Mouse (Mus musculus): ENCODE measurements around the gene Gm21887.
"Not testable (repeated sequence)": the region's sequence is repeated elsewhere in the genome, so short reads cannot be mapped to it uniquely, and the experiment has no call there.

Gm21887 gene

GRCm38 (mm10) chrX:170009016-170009750, at the start of gene Gm21887:
Gm21887 (plus strand) TSS chrX:170009659.
- in situ Hi-C loops (cut with MboI; ENCODE audit: low pct_unique_long_range_greater_than_20kb in 1 of 2, low sequenced_read_pairs in 2 of 2, unreplicated experiment in 1 of 2), result not testable (repeated sequence)

DNA sequence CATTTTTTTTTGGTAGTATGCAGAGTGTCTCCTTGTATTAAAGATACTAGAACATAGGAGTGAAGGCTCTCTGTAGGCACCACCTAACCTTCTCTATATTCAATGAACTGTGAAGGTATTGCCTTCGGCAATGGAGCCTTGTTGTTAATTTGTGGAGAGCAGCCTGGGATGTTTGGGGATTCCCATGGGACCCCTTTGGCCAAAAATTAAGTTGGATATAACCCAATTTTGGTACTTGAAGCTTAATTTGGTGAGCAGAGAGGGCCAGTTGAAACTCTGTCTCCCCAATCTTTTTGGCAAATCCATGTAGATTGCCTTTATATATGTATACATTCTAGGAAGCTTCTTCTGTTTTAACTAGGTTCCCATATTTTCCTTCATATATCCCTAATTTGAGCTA, 40.1 kb upstream of the Gm21887 start:
- in situ Hi-C loops (cut with MboI; ENCODE audit: low pct_unique_long_range_greater_than_20kb in 1 of 2, low sequenced_read_pairs in 2 of 2, unreplicated experiment in 1 of 2), result no loop called here

DNA sequence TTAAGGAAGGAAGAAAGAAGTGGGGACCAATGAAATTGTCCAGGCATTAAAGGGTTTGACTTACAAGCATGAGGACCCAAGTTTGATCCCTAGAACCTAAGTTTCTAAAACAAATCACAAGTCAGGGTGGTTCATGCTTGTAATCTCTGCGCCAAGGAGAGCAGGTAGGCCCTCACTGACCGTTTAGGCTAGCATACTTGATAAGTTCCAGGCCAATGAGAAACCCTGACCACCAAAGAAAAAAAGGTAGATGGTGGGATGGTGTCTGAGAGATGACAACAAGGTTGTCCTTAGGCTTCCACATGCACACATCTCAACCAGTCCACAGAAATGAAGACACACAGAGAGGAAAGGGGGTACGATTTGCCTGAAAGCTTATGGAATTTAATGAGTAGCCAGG, 39.7 kb upstream of the Gm21887 start:
- in situ Hi-C loops (cut with MboI; ENCODE audit: low pct_unique_long_range_greater_than_20kb in 1 of 2, low sequenced_read_pairs in 2 of 2, unreplicated experiment in 1 of 2), result not testable (repeated sequence)

GRCm38 (mm10) chrX:169970546-169970945, 38.9 kb upstream of the Gm21887 start:
- in situ Hi-C loops (cut with MboI; ENCODE audit: low pct_unique_long_range_greater_than_20kb in 1 of 2, low sequenced_read_pairs in 2 of 2, unreplicated experiment in 1 of 2), result not testable (repeated sequence)

- in situ Hi-C loops (cut with MboI; ENCODE audit: low pct_unique_long_range_greater_than_20kb in 1 of 2, low sequenced_read_pairs in 2 of 2, unreplicated experiment in 1 of 2), result not testable (repeated sequence)
Observed at GRCm38 (mm10) chrX:169971562-169971961, 37.9 kb upstream of the Gm21887 start.

DNA sequence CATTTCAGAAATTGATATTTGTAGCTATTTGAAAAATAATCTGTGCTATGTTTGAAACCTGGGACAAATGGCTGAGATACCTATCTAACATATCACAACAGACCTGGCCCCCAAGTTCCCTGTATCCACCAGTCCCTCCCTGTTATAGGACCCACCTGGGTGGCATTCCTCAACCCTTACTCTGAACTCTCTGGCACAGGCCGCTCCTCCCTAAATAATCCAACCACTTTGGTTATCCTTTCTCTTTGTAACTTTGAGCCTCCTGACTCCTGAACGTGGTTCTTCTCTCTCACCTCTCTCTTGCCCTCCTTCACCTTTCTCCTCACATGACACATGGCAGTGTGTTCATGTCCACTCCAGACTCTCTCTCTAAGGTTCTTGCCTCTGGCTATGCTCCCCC, 37.3 kb upstream of the Gm21887 start:
- in situ Hi-C loops (cut with MboI; ENCODE audit: low pct_unique_long_range_greater_than_20kb in 1 of 2, low sequenced_read_pairs in 2 of 2, unreplicated experiment in 1 of 2), result not testable (repeated sequence)

DNA sequence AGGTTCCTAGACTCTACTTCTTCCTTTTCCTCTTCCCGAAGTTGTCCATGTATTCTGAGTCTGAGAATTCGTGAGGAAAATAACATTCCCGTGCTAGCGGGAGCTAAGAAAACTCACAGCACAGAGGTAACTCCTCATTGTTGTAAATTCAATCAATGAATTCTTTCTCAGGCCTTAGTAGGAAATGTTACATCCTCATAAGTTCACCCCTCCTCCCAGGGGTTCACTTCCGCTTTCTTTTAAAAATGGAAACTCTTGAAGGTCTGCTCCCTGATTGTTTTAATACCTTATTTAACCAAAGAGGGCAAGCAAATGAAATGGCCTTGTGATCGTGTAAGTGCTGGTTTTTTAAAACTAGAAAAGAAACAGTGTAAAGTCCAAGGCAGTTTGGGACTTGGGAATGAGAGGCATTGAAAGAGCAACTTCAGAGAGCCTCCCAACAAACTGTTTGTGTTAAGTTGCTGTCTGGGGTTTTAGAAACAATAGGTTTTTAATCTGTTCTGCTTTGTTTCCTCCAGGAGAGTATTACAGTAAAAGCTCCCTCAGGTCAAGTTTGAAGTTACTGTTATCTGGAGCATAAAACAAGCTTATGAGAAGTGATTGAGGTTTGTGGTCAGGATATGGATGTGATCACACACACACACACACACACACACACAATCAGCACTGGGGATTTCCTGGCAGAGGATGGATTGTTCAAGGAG, 36.5 kb upstream of the Gm21887 start:
- in situ Hi-C loops (cut with MboI; ENCODE audit: low pct_unique_long_range_greater_than_20kb in 1 of 2, low sequenced_read_pairs in 2 of 2, unreplicated experiment in 1 of 2), result not testable (repeated sequence)

DNA sequence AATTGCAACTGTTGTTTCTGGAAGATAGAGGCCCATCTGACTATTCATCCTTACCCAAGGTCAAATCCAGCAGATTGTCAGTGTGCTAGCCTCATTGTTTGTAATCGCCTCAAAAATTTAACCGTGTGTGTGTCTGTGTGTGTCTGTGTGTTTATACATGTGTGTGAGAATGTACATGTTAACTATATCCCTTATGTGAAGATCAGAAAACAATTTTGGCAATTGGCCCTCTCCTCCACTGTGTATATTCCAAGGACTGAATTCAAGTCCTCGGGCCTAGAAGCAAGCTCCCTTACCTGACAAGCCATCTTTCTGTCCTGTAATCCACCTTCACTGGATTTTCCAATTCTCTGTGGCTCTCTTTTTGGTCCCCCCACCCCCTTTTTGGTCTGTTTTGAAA, 35.7 kb upstream of the Gm21887 start:
- in situ Hi-C loops (cut with MboI; ENCODE audit: low pct_unique_long_range_greater_than_20kb in 1 of 2, low sequenced_read_pairs in 2 of 2, unreplicated experiment in 1 of 2), result not testable (repeated sequence)

- in situ Hi-C loops (cut with MboI; ENCODE audit: low pct_unique_long_range_greater_than_20kb in 1 of 2, low sequenced_read_pairs in 2 of 2, unreplicated experiment in 1 of 2), result not testable (repeated sequence)
Observed at GRCm38 (mm10) chrX:169974456-169974855, 35.0 kb upstream of the Gm21887 start.

GRCm38 (mm10) chrX:169974974-169975373, 34.5 kb upstream of the Gm21887 start:
- in situ Hi-C loops (cut with MboI; ENCODE audit: low pct_unique_long_range_greater_than_20kb in 1 of 2, low sequenced_read_pairs in 2 of 2, unreplicated experiment in 1 of 2), result loop anchor here in 1 of 2 experiments (5.0 kb wide), 1 partner anchor 173 kb away; no protein-coding TSS in a partner anchor

GRCm38 (mm10) chrX:169975681-169976131, 33.8 kb upstream of the Gm21887 start:
- in situ Hi-C loops (cut with MboI; ENCODE audit: low pct_unique_long_range_greater_than_20kb in 1 of 2, low sequenced_read_pairs in 2 of 2, unreplicated experiment in 1 of 2), result loop anchor here in 1 of 2 experiments (5.0 kb wide), 1 partner anchor 173 kb away; no protein-coding TSS in a partner anchor

- in situ Hi-C loops (cut with MboI; ENCODE audit: low pct_unique_long_range_greater_than_20kb in 1 of 2, low sequenced_read_pairs in 2 of 2, unreplicated experiment in 1 of 2), result loop anchor here in 1 of 2 experiments (5.0 kb wide), 1 partner anchor 174 kb away; no protein-coding TSS in a partner anchor
Observed at GRCm38 (mm10) chrX:169976340-169976739, 33.1 kb upstream of the Gm21887 start.

DNA sequence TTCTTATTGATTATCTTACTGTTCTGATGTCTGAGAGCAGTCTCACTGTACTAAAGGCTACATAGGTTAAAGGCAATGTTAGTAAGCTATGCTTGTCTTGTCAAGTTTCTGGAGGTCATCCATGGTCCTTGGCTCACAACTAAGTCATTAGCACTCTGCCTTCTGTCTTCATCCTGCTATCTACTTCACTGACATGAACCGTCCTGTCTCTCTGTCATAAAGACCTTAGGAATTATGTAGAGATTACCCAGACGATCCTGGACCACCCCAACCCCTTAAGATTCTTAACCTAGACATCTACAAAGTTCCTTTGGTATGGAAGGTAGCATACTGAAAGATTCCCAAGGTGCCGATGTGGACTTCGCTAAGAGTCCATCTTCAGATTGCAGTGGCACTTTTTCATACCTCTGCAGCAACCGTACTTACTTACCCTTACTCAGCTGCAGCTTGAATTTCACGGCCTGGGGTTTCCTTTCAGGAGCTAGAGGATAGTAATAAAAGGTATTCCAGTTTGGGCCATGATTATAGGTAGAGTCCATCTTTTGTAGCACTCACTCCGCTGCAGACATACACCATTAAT, 31.5 kb upstream of the Gm21887 start:
- in situ Hi-C loops (cut with MboI; ENCODE audit: low pct_unique_long_range_greater_than_20kb in 1 of 2, low sequenced_read_pairs in 2 of 2, unreplicated experiment in 1 of 2), result loop anchor here in 1 of 2 experiments (5.0 kb wide), 1 partner anchor 176 kb away; no protein-coding TSS in a partner anchor

GRCm38 (mm10) chrX:169978436-169979381, 30.8 kb upstream of the Gm21887 start:
- in situ Hi-C loops (cut with MboI; ENCODE audit: low pct_unique_long_range_greater_than_20kb in 1 of 2, low sequenced_read_pairs in 2 of 2, unreplicated experiment in 1 of 2), result loop anchor here in 1 of 2 experiments (5.0 kb wide), 1 partner anchor 176 kb away; no protein-coding TSS in a partner anchor

- in situ Hi-C loops (cut with MboI; ENCODE audit: low pct_unique_long_range_greater_than_20kb in 1 of 2, low sequenced_read_pairs in 2 of 2, unreplicated experiment in 1 of 2), result loop anchor here in 1 of 2 experiments (5.0 kb wide), 1 partner anchor 177 kb away; no protein-coding TSS in a partner anchor
Observed at GRCm38 (mm10) chrX:169979461-169980202, 29.8 kb upstream of the Gm21887 start.

DNA sequence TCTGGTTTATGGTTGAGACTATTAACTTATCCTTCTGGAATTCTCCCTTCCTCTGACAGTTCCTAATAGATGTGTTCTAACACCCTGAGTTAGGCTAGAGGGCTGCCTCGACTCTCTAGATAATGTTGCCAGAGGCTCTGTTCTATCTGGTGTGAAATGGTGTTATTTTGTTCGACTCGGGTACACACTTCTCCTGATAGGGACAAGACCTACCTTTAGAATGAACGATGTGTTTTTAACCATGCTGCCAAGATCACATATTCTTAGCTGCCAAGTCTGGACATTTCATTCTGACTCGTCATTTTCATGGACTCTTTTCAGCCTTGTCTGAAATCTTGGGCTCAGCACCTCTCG, 29.3 kb upstream of the Gm21887 start:
- in situ Hi-C loops (cut with MboI; ENCODE audit: low pct_unique_long_range_greater_than_20kb in 1 of 2, low sequenced_read_pairs in 2 of 2, unreplicated experiment in 1 of 2), result not testable (repeated sequence)

- in situ Hi-C loops (cut with MboI; ENCODE audit: low pct_unique_long_range_greater_than_20kb in 1 of 2, low sequenced_read_pairs in 2 of 2, unreplicated experiment in 1 of 2), result no loop called here
Observed at GRCm38 (mm10) chrX:169980809-169981289, 28.6 kb upstream of the Gm21887 start.

Measured in mouse embryonic stem cell (cell line).